Mouse (Mus musculus): ENCODE results near the gene Hist3h2ba. TPM values are rescaled to one million over a fixed set of nuclear protein-coding genes. Genes with fewer than 3 reads are reported as not detected.

The Hist3h2ba gene
- polyA plus RNA-seq, 1 experiment from 2014 or later = 296 TPM

DNA sequence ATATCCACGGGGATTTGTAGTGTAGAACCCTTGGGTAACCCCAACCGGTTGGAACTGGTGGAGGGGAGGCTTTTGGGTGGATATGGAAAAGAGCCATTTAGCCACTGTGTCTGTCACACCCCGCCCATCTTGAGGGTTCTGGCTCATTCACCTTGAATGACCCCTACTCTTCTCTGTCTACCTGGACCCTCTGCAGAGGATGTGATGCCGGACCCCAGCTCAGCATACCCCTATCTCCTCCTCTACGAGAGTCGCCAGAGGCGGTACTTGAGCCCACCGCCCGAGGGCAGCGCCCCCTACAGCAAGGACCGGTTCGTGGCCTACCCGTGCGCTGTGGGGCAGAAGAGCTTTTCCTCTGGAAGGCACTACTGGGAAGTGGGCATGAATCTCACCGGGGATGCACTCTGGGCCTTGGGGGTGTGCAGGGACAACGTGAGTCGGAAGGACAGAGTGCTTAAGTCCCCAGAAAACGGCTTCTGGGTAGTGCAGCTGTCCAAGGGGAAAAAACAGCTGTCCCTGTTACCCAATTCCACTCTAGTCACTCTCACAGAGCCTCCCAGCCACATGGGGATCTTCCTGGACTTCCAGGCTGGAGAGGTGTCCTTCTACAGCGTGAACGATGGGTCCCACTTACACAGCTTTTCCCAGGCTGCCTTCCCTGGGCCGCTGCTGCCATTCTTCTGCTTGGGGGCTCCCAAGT, 22.3 kb downstream of the Hist3h2ba start:
- no peak for ATAC-seq (ENCODE audit: low read depth)
- H3K4me1 ChIP-seq (replicated peaks) = peaks cover 22% of the 10 kb centered on the region
- 89% methylated on average over 21 of the region's 21 CpGs for WGBS
- no peak overlapping the region for H3K9ac ChIP-seq
- H3K4me3 ChIP-seq = no peak overlapping the region
- H3K36me3 ChIP-seq = peaks cover 31% of the 10 kb centered on the region
- H3K27ac ChIP-seq (replicated peaks) = no peak overlapping the region
- no peak overlapping the region for H3K4me2 ChIP-seq
- H3K27me3 ChIP-seq = no peaks in the 10 kb centered on the region
- no peaks in the 10 kb centered on the region for H3K9me3 ChIP-seq

DNA sequence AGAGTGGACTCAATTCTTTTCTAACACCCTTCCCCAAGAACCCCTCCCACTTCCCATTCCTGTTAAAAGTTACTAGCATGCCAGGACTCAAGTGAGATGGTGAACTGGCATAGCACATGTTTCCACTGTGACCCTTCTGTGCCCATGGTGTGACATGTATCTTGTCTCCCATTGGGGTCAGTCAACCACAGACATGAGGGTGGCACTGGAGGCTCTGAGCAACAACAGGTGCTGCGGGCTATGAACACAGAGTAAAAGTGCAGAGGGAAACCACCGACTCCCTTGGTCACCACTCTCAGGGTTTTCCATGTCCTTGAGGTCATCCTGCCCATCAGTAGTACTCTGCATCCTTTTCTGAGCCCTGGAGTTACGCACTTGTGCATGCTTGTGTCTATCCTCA, 23.1 kb downstream of the Hist3h2ba start:
- ATAC-seq (ENCODE audit: low read depth) = no peak
- WGBS = 95% methylated on average over 3 of the region's 3 CpGs
- no peaks in the 10 kb centered on the region for H3K27me3 ChIP-seq
- peaks cover 31% of the 10 kb centered on the region for H3K36me3 ChIP-seq
- no peaks in the 10 kb centered on the region for H3K9me3 ChIP-seq
- no peak overlapping the region for H3K9ac ChIP-seq
- H3K4me1 ChIP-seq (replicated peaks) = peaks cover 25% of the 10 kb centered on the region
- H3K4me2 ChIP-seq = no peak overlapping the region
- H3K4me3 ChIP-seq = no peak overlapping the region
- no peak overlapping the region for H3K27ac ChIP-seq (replicated peaks)

DNA sequence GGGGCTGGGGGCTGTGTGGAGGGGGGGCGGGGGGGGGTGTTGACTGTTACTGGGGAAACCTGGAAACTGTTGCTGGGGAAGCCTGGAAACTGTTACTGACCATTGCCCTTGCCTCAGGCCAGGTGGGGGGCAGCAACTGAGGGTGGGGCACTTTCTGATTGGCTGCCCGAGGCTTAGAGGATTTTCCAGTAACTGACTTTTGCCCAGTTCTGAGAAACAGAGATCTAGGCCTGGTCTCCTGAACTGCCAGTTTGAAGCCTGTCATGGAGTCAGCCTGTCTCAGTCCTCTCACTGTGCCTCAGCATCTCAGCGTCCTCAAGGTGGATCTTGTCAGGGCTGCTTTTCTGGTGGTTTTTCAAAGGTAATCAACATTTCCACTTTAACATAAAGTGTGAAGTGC, 25.7 kb downstream of the Hist3h2ba start:
- H3K36me3 ChIP-seq = peaks cover 22% of the 10 kb centered on the region
- H3K4me1 ChIP-seq (replicated peaks) = peaks cover 40% of the 10 kb centered on the region
- H3K9me3 ChIP-seq = no peaks in the 10 kb centered on the region
- no peak overlapping the region for H3K27ac ChIP-seq (replicated peaks)
- no peaks in the 10 kb centered on the region for H3K27me3 ChIP-seq
- no peak for ATAC-seq (ENCODE audit: low read depth)
- H3K4me2 ChIP-seq = no peak overlapping the region
- whole genome bisulfite sequencing = 87% methylated on average over 3 of the region's 3 CpGs
- no peak overlapping the region for H3K4me3 ChIP-seq
- no peak overlapping the region for H3K9ac ChIP-seq

DNA sequence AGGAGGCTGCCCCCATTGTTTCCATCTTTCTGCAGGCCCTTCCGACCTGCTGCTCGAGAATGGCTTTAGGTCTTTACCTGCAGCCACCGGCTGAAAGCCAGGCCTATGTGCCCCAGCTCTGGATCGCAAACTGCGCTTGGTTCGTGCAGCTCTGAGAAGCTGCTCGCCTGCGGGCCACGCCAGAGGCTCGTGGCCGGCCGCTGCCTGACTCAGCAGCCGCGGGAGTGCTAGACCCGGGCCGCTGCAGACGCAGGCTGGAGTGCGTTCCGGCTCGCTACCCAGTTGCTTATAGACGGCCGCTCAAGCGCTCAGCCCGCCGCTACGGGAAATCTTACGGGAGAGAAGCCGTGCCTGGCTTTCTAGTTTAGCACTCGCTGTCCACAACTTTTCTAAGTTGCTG, 28.4 kb downstream of the Hist3h2ba start:
- H3K9ac ChIP-seq = peak overlapping the region; percentile 96
- peak overlapping the region; percentile 99 for H3K4me3 ChIP-seq
- H3K36me3 ChIP-seq = peaks cover 16% of the 10 kb centered on the region
- peaks cover 67% of the 10 kb centered on the region for H3K4me1 ChIP-seq (replicated peaks)
- H3K27ac ChIP-seq (replicated peaks) = peak overlapping the region; percentile 64
- H3K27me3 ChIP-seq = no peaks in the 10 kb centered on the region
- WGBS = under 1% methylated on average over 29 of the region's 29 CpGs
- 0 out of 2 replicates have a peak, but pooled peaks have one; percentile 7 for ATAC-seq (ENCODE audit: low read depth)
- H3K4me2 ChIP-seq = peak overlapping the region; percentile 100
- H3K9me3 ChIP-seq = no peaks in the 10 kb centered on the region

DNA sequence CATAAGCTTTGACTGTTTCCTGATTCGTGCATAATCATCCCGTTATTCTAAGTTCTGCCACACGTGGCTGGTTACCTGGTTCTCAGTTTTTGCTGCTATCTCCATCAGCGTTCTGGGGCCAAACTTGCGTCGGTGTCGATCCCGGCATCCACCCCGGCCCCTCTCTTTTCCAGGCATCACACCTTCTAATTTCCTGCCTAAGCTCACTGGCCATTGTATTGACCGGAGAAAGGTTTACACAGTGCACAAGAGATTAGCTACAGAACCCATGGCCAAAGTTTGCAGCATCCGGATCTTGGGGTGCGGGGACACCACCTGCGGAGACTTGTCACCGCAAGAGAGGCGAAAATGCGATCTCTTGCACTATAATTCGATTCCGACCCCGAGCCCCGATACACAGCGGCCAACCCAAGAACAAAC, 28.9 kb downstream of the Hist3h2ba start:
- H3K4me1 ChIP-seq (replicated peaks) = peaks cover 68% of the 10 kb centered on the region
- peak overlapping the region; percentile 64 for H3K27ac ChIP-seq (replicated peaks)
- peaks cover 19% of the 10 kb centered on the region for H3K36me3 ChIP-seq
- H3K27me3 ChIP-seq = no peaks in the 10 kb centered on the region
- H3K9me3 ChIP-seq = no peaks in the 10 kb centered on the region
- peak; percentile 18; the same call in 1 of the 2 replicates for ATAC-seq (ENCODE audit: low read depth)
- under 1% methylated on average over 21 of the region's 21 CpGs for WGBS
- H3K4me3 ChIP-seq = peak overlapping the region; percentile 99
- peak overlapping the region; percentile 100 for H3K4me2 ChIP-seq
- H3K9ac ChIP-seq = peak overlapping the region; percentile 96

DNA sequence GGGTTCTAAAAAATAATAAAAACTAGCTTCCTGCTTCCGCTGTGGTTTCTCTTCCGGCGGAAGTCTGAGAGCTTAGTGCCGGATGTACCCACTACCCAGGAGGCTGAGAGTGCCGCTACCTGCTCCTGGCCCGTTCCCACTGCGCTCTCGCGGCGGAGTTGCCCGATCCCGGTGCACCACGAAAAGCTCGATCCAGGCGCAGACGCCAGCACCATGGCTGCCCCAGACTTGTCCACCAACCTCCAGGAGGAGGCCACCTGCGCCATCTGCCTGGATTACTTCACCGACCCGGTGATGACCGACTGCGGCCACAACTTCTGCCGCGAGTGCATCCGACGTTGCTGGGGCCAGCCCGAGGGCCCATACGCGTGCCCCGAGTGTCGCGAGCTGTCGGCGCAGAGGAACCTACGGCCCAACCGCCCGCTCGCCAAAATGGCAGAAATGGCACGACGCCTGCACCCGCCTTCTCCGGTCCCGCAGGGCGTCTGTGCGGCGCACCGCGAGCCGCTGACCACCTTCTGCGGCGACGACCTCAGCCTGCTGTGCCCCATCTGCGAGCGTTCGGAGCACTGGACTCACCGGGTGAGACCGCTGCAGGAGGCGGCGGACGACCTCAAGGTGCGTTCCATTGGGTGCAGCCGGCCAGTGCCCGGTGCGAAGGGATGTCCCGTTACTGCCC, 29.4 kb downstream of the Hist3h2ba start, which contains the start of gene Trim11:
Gene Trim11 (plus strand): TSS at position 67 of the 679 bp plus-strand sequence.
- Histone ChIP-seq H3K4me1 (replicated peaks) (peaks cover 68% of the 10 kb centered on the region), H3K36me3 (peaks cover 24% of the 10 kb centered on the region), H3K9me3 (no peaks in the 10 kb centered on the region), H3K4me3 (peak within 1 kb of the TSS; percentile 99), H3K9ac (peak within 1 kb of the TSS; percentile 96), H3K27ac (replicated peaks) (peak within 1 kb of the TSS; percentile 64), H3K4me2 (peak within 1 kb of the TSS; percentile 100), H3K27me3 (no peaks in the 10 kb centered on the region)
- peak; percentile 90 for ATAC-seq (ENCODE audit: low read depth)
- under 1% methylated on average over 64 of the region's 64 CpGs for WGBS

DNA sequence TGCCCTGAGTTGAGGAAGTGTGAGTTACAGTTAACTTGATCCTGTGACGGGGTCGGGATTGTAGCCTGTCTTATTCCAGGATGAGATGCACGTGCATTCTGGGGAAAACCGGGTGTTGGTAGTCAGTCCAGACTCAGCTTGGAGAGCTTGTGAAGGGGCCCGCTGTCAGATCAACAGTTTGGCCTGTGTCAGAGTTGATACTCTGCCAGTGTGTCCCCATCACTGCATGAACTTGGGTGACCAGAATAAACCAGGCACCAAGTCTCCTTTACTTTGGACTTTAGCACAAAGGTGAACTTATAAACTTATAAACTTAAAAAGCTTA, 29.9 kb downstream of the Hist3h2ba start:
- Histone ChIP-seq H3K27me3 (no peaks in the 10 kb centered on the region), H3K9me3 (no peaks in the 10 kb centered on the region), H3K4me3 (peak overlapping the region; percentile 99), H3K36me3 (peaks cover 26% of the 10 kb centered on the region), H3K27ac (replicated peaks) (peak overlapping the region; percentile 64; the same call in 1 of the 2 replicates), H3K4me1 (replicated peaks) (peaks cover 67% of the 10 kb centered on the region), H3K4me2 (peak overlapping the region; percentile 100), H3K9ac (peak overlapping the region; percentile 96)
- no peak; the same call in 1 of the 2 replicates for ATAC-seq (ENCODE audit: low read depth)
- WGBS = 4% methylated on average over 5 of the region's 5 CpGs

DNA sequence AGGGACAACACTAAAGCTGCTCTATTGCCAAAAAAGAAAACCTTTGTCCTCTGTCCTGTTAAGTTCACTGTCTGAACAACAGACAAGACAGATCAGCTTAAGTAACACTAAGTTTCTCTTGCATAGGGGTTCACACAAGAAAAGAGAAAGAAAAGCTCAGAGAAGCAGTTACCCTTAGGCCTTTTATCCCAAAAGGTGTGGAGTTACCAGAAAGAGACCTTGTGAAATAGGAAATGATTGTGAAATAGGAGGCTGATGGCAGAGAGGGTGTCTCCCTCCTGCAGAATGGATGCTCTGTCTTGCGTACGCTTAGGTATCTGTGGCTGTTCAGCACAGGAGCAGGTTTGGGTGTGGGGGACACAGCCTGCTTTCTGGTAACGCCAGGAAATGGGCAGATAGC, 30.5 kb downstream of the Hist3h2ba start:
- no peaks in the 10 kb centered on the region for H3K27me3 ChIP-seq
- H3K27ac ChIP-seq (replicated peaks) = no peak overlapping the region
- 84% methylated on average over 3 of the region's 3 CpGs for WGBS
- peak overlapping the region; percentile 99 for H3K4me3 ChIP-seq
- H3K36me3 ChIP-seq = peaks cover 31% of the 10 kb centered on the region
- H3K4me1 ChIP-seq (replicated peaks) = peaks cover 62% of the 10 kb centered on the region
- ATAC-seq (ENCODE audit: low read depth) = no peak
- peak overlapping the region; percentile 100 for H3K4me2 ChIP-seq
- peak overlapping the region; percentile 96 for H3K9ac ChIP-seq
- H3K9me3 ChIP-seq = no peaks in the 10 kb centered on the region

DNA sequence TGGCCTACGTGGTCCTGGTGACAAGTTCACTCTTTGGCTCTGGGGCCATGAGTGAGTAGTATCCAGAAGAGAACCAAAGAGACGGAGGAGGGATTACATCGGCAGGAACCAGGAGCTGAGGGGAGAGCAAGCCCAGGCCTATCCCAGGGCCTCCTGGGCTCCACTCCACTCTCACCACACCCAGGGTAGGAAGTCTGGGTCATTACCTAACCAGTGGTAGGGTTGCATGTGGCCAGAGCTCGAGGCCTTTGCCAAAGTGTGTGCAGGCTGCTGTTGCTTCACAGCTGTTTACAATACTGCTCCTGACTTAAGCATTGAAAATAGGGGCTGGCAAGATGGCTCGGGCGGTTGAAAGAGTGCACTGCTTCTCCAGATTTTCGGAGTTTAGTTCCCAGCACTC, 30.9 kb downstream of the Hist3h2ba start:
- Histone ChIP-seq H3K27me3 (no peaks in the 10 kb centered on the region), H3K27ac (replicated peaks) (no peak overlapping the region), H3K36me3 (peaks cover 32% of the 10 kb centered on the region), H3K4me2 (peak overlapping the region; percentile 100), H3K4me3 (peak overlapping the region; percentile 99), H3K4me1 (replicated peaks) (peaks cover 57% of the 10 kb centered on the region), H3K9me3 (no peaks in the 10 kb centered on the region), H3K9ac (peak overlapping the region; percentile 96)
- ATAC-seq (ENCODE audit: low read depth) = no peak
- WGBS = 88% methylated on average over 7 of the region's 7 CpGs

DNA sequence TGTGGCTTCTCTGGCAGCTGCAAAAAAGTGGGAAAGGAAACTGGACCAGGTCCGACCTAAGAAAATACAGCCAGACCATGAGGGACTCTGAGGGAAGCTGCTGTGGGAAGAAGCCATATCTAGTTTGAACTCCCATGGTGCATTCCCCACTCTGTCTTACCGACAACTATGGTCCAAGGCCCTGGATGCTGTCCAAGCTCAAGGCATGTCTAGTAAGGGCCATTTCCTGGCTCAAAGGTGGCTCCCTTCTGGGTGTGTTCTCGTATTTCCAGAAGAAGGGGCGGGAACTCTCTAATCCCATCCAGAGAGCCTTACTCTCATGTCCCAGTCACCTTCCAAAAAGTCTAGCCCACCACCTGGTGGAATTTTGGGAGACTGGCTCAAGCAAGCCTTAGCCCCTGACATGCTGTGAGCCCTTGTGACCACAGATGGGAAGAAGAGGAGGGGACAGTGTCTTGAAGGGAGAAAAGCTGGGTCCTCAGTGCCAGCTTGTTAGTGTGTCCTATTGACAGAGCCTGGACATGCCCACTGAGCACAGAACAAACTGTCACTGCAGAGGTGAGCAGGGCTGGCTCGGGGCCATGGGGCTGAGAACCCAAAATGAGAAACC, 31.8 kb downstream of the Hist3h2ba start:
- 70% methylated on average over 5 of the region's 5 CpGs for WGBS
- Histone ChIP-seq H3K27me3 (no peaks in the 10 kb centered on the region), H3K27ac (replicated peaks) (no peak overlapping the region), H3K9me3 (no peaks in the 10 kb centered on the region), H3K4me1 (replicated peaks) (peaks cover 52% of the 10 kb centered on the region), H3K4me3 (0 out of 2 replicates have a peak overlapping the region, but pooled peaks have one; percentile 99), H3K36me3 (peaks cover 38% of the 10 kb centered on the region), H3K4me2 (0 out of 2 replicates have a peak overlapping the region, but pooled peaks have one; percentile 100), H3K9ac (no peak overlapping the region)
- no peak for ATAC-seq (ENCODE audit: low read depth)

DNA sequence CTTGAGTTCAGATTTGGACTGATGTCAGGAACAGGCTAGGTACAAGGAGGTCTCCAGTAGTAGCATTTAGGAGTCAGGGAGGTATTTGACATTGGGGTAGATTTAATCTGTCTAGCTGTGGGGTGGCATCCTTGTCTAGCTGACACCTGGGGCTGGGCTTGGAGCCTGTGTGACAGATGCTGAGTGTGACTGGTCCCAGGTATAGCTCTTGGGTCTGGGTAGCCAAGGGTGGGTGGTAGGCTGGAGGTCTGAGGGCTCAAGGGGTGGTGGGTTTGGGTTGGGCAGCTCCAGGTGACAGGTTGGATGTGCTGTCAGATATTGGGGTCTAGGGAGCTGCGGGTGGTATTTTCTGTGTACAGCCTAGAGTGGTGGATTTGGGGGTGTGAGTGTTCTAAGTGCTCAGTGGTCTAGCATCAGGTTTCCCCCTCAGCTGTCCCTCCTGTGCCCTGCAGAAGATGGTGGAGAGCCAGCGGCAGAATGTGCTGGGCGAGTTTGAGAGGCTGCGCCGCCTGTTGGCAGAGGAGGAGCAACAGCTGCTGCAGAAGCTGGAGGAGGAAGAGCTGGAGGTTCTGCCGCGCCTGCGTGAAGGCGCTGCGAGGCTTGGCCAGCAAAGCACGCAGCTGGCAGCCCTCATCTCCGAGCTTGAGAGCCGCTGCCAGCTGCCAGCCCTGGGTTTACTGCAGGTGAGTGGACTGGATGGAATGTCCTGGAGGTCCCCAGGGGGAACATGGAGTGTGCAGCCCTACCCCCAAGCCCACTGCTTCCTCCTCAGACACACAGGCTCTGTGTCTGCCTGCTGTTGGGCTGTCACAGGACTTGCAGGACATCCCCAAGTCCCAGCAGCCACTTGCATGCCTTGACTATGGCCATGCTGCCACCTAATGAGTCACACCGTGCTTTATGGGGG, 33.1 kb downstream of the Hist3h2ba start:
- H3K27ac ChIP-seq (replicated peaks) = no peak overlapping the region
- H3K4me2 ChIP-seq = no peak overlapping the region

More for the DNA sequence above, 33.1 kb downstream of the Hist3h2ba start:
- no peak for ATAC-seq (ENCODE audit: low read depth)
- Histone ChIP-seq H3K4me3 (no peak overlapping the region), H3K9ac (no peak overlapping the region), H3K27me3 (no peaks in the 10 kb centered on the region), H3K4me1 (replicated peaks) (peaks cover 43% of the 10 kb centered on the region), H3K9me3 (no peaks in the 10 kb centered on the region), H3K36me3 (peaks cover 51% of the 10 kb centered on the region)
- WGBS = 66% methylated on average over 14 of the region's 14 CpGs

All from neural tube, embryonic 13.5 days (tissue).